Mouse (Mus musculus) embryo, embryonic 9.5 days (tissue): ENCODE measurements around the gene Mga.

Source experiments
- DNase-seq: peaks from one replicate; pipeline ENCODE4 v3.0.0-alpha.2; 2017; ENCODE audit errors: extremely low spot score

The Mga gene

DNA sequence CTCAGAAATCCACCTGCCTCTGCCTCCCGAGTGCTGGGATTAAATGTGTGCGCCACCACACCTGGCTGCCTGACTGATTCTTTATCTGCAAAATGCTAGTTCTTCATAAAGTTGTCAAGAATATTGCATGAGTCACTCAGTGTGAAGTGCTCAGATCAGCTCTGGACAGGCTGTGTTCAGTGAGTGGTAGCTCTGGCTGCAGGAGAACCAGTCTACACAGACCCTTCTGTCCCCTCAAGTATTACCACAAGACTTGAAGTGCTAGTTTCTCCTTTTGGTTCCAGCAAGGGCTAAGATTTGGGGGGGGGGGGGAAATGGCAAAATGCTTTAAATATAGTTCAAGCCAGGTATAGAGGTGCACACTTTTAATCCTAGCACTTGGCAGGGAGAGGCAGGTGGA lies 90.4 kb downstream of the Mga start:
- DNase-seq: no peak

DNA sequence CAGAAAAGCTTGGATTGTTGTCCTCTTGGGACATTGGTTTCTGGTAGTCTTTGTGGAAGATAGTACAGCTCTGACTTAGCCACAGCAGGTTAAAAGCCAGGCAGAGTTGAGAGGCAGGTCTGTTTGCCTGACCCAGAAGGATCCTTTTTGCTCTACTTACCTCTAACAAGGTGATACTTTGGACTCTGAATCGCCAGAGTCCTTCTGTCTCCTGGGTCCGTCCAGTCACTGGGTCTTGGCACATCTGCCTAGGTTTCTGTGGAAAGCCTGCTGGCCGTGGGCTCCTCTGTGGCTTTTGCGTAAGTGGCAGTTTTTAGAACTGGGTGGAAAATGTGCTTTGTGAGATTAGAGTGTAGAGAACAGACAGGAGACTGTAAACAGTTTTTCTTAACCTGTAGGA lies 91.9 kb downstream of the Mga start:
- DNase-seq: no peak

DNA sequence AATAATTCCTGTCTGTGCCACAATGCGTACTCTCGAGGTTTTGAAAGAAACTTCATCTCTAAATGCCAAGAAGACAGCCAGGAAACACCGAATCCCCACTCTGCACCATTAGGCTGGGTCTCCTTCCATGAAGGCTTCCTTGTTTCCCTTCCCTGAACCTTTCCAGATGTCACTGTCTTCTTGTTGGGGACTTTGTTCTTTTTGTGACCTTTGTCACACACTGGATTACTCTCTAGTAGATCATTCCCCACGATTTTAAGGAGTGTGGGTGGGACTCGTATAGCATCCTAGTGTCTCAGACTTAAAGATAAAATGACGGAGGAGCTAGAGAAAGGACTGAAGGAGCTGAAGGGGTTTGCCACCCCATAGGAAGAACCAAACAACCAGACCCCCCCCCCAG lies 93.9 kb downstream of the Mga start:
- DNase-seq: no peak

DNA sequence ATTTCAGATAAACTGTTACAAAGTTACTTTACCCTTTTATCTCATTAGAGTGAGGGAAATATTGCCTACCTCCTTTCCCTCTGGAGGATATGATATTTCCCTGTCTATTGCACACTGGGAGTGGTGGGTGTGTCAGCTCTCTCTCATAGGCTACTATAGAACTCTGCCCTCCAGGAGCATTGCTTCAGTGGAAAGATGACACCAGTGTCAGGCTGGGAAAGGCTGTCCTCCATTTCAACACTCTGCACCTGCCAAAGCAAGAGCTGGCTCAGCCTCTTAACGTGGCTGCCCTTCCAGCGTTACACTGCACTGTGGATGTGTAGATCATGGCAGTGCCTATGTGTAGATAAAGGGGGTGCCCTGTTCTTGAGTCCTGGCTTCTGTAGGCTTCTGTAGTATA lies 95.3 kb downstream of the Mga start:
- DNase-seq: no peak

DNA sequence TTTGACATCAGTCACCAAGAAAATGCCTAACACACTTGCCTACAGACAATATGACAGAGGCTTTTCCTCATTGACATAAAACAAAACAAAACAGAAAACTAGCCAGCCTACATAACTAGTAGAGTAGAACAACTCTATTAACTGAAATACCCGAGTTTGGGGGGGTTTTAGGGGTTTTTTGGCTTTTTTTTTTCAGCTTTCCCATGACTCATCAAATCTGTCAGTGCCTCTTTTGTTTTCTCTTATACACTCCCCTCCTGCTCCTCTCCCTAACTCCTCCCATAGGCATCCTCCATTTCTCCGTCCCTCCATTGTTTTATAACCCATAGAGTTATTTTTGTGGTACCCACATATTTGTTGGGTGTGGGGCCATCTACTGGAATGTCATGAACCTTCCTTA lies 96.5 kb downstream of the Mga start:
- no peak for DNase-seq

DNA sequence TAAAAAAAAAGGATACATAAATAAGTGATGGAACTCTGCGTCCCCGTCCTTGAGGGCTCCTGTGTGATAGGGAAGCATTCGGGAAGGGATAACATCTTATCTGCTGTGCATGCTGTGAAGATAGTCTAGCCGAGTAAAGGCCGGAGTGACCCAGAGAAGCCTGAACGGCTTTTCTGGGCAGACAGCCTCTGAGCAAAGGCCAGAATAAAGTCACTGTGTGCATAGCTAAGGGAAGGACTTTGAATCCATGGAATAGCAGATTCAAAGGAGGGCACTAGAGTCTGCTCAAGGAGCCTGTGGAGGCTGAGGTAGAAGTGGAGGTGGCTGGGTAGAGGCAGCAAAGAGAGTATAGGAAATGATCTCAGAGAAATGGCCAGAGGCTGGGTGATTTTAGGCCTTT lies 97.8 kb downstream of the Mga start:
- no peak for DNase-seq

DNA sequence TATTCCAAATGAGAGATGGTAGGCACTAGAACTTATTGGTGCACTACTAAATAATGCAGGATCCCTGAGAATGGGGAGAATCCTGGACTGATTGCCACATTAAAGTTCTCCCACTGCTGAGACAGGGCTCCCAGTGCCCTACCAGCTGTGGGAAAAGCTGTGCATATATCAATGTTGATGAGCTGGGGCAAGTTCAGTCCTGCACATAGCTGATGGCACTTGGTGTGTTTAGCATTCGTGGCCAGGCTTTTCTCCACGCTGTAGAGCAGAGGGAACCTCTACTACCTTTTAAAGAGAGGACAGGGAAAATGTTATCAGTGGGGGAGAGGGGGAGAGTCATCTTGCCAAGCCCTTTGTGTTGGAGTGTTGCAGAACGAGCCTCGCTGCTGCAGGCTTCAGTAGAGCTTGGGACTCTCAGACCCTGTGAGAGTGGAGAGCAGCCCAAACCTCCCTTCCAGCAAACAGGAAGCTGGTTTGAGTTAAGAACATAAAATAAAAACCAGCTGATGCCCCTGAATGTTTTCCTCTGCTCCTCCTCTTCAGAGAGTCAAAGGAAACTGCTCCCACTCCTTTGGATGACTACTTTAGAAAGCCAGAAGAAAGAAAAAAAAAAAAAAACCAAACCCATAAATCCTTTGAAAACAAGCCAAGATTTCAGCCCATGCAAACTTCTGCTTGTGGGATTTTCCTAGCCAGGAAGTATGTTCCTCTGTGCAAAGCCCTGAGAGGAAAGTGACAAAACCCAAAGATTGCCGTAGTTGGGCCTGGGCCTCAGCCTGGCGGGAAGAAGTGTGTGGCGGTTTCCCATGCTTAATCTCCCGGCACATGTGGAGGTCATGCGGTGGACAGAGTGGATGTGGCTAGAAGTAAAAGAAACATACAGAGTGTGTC lies 98.6 kb downstream of the Mga start:
- DNase-seq: no peak

DNA sequence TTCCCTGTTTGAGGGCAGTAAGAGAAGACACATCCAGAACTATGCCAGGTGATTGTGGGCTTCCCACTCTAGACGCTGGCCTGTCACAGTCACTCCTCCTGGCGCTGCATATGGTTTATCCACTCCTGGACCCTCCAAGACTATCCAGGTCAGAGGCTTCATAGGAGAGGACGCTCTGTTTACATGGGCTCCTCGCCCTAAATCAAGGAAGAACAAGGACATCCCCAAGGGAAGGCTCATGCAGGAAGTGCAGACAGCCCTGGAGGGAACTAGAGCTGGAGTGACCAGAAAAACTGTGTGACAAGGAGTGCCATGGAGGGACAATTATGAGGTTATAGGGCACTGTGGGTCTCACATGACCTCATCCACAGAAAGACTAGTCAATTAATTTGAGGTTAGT lies 100.3 kb downstream of the Mga start:
- no peak for DNase-seq

DNA sequence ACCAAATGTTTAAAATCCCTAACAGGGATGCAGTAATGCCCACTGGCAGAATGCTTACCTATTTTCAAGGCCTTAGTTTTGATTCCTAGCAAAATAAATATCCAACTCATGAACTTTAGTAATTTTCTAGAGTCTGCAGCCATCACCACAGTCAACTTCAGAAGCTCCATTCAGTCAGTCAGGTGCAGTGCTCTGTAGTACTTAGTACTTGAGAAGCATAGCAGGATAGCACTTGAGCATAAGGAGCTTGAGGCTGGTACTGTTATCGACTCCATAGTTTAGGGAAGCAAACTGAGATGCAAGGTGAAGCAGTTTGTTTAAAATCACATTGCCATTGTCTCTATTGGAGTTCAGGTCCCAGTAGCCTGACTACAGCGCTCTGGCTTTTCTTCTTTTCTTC lies 102.7 kb downstream of the Mga start:
- no peak for DNase-seq

DNA sequence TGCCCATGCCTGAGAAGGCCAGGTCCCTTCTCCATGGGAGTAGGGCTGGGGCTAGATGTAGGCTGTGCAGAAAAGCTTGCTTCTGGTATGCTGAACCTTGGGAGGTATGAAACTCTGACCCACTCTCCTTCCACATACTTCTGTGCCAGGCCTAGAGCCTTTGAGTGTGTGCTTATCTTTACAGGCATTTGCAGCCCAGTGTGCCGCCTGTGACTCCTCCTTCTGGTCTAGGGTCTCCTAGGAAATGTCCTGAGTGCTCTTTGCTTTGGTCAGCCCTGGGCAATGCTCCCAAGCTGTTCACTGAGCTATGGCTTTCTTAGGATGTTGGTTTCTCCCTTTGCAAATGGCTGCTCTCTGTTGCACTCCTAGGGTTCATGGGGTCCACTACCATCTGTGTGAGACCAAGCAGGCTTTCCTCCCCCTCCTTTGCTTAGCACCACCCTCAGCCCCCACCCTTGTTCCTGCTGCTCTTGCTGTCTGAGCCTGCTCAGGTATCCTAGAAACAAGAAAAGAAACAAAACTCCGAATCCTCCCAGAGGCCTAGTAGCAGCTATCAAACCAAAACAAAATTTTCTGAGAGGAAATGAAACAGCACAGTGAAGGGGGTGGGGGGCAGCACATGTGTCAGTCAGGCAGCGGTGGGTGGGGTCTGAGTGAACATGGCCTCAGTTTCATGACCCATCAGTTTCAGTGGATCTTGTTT lies 104.0 kb downstream of the Mga start:
- DNase-seq: no peak

DNA sequence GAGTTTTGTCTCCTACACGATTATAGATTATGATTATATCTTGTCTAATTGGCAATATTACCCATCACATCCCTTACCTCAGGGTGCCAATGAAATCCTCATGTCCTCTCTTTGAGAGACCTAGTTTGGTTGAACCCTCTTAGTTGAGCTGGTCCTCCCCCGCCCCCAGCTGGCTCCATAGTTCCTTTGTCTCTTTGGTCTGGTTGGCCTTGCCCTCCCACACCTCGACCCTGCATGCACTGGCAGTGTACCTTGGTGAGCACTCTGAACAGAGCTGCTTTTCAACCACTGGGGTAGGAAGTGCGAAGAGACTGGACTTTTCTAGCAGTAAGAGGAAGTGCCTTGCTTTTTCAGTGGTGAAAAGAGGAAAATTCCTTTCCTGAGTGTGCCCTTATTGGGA lies 104.9 kb downstream of the Mga start:
- no peak for DNase-seq

DNA sequence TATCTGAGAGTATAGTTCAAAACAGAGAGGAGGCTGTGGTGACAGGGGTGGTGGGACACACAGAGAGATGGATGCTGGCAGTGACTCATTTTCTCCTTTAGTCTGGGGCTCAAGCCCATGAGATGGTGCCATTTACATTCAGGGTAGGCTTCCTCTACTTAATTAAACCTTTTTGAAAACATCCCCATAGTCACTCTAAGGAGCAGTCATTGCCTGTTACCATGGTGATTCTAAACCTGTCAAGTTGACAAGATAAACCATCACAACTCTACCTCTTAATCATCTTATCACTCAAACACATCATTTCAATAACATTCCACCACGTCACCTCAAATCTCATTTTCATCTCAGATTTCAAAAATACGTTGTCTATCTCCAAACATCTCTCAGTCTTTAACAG lies 106.9 kb downstream of the Mga start:
- no peak for DNase-seq

DNA sequence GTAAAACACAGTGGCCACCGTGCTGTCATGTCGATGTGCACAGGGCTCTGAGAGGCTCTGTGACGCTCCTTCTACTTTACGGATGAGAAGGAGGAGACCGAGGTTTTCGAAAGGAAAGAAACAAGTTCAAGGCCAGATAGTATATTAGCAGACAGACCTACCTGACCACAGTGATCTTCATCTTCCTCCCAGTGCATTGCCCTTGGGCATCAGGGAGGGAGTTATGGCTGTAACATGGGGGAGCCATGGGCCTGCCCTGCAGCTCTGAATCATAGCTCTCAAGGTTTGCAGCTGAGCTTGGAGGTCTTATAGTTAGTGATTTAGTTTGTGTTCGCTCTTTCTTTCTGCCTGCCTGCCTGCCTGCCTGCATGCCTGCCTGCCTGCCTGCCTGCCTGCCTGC lies 109.7 kb downstream of the Mga start:
- DNase-seq: no peak

DNA sequence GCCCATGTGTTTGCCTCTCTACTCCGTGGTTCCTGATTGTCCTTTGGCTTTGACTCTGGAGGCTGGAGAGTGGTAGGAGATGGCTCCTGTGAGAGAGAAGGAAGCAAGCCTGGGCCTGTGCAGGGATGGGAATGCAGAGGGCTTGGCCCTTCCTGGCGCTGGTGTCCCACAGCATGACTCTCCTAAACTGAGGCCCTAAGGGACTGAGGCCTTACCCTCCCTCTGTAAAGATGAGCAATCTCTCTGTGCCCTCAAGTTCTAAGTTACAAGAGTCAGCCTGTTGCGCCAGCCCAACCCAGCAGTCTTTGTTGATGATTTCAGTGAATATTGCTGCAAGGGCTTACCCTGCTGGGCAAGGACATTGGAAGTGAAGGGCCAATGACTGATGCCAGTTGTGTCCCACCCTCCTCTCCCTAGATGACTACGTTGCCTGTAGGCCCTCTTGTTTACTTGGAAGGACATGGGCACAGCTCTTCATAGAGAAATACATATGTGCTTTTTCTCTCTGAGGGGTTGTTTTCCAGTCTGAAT lies 110.7 kb downstream of the Mga start:
- DNase-seq: no peak

DNA sequence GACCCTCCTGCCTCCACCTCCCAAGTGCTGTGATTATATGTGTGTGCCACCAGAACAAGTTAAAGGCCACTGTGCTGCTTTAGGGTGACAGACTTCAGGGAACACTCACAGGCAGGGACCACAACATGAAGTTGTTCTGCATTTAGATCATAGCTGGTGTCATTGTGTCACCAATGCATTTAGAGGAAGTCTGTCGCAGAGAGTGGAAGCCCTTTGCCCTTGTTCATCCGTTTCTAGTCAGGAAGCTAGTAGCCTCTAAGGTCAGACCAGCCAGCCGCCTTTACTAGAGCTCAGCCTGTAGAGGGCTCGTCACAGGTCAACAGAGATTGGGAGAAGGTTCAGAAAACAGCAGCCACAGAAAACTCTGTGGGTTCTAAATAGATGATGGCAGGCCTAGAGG lies 111.6 kb downstream of the Mga start:
- DNase-seq: no peak

DNA sequence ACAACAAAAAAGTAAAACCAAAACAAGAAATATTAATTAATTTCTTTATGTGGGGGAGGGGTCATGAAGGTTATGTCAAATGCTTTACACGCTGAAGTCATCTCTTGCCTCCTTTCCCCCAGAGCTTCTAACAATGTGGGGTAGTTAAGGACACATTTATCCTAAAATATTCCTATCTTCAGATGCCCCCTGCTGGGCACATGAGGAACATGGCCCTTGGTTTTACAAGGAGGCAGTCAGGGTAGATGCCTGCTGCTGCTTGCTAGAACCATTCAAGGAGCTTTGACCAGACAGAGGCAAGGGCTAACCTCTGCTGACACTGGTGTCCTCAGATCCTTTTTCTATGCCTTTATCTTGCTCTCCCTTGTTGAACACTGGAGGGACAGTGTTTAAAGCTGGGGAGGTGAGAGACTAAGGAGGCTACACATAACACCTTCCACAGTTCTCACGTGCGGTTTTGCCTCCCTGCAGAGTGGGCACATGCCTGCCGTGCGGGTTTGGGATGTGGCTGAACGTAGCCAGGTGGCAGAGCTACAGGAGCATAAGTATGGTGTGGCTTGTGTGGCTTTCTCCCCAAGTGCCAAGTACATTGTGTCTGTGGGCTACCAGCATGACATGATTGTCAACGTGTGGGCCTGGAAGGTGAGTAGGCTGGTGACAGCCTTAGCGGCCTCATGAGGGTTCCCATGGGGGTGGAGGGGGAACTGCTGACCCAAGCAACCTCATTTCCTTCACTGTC lies 114.6 kb downstream of the Mga start:
- DNase-seq: peak; percentile 25

DNA sequence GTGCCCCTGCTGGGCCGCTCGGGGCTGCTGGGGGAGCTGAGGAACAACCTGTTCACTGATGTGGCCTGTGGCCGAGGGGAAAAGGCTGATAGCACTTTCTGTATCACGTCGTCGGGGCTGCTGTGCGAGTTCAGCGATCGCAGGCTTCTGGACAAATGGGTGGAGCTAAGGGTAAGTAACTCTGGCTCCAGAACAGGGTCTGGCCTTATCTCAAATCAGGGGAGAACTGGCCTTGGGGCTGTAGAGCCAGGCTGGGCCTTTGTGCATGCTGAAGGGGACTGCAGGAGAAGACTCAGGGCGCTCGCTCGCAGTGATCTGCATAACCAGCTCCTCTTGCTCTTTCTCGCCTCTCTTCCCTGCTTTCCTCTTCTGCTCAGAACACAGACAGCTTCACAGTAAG lies 115.9 kb downstream of the Mga start:
- no peak for DNase-seq

DNA sequence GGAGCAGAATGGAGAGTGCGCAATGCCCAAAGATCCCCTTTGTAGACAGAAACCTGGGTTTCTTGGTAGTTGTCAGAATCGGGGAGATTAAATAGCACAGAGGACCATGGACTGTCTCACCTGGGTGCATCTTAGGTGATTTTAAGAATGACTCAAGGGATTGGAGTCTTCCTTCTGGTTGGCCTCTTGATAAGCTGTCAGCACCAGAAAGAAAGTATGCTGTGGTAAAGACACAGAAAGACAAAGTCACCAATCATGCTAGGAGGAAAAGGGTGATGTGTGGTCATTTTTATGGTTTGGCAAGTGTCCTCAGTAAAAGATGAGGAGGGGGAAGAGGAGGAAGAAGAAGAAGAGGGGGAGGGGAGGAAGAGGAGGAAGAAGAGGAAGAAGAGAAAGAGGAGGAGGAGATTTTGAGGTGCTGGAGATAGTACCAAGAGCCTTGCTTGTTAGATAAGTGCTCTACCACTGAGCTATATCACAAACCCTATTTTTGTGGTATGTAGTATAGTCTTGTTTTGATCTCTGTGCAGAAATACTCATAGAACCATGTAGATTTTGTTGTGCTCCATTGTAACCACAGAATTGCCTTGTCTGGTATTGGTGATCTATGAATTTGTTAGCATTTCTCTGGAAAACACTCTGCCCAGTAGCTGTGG lies 116.9 kb downstream of the Mga start:
- no peak for DNase-seq

DNA sequence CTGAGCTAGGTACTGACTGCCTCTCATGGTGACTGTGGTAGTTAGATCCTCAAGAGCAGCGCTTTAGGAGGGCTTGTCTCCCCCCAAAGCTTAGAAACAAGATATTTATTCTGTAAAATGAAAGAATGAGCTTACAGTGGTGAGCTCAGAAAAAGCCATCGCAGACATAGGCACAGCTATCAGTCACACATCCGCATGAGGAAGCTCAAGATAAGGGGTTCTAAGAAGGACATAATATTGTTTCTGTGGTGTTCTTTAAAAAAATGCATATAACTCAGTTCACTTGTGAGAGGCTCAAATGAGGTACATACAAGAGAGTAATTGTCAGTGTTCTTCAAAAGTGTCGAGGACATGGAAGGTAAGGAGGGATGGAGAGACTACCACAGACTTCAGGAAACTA lies 118.9 kb downstream of the Mga start:
- no peak for DNase-seq

DNA sequence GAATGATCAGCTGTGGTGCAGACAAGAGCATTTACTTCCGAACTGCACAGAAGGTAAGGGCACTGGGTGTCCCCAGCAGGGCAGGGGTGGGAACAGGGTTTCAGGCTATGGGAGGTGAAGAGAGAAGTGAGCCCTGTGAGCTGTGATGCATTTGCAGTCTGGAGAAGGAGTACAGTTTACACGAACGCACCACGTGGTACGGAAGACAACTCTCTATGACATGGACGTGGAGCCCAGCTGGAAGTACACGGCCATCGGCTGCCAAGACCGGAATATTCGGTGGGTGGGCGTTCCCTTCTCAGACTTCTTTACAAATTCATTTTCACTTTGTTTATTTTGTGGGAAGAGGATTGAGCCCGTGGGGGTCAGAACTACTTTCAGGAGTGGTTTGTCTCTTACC lies 120.6 kb downstream of the Mga start:
- no peak for DNase-seq
